ENCODE assay signal across 22 mouse cellular contexts in the genomic region with DNA sequence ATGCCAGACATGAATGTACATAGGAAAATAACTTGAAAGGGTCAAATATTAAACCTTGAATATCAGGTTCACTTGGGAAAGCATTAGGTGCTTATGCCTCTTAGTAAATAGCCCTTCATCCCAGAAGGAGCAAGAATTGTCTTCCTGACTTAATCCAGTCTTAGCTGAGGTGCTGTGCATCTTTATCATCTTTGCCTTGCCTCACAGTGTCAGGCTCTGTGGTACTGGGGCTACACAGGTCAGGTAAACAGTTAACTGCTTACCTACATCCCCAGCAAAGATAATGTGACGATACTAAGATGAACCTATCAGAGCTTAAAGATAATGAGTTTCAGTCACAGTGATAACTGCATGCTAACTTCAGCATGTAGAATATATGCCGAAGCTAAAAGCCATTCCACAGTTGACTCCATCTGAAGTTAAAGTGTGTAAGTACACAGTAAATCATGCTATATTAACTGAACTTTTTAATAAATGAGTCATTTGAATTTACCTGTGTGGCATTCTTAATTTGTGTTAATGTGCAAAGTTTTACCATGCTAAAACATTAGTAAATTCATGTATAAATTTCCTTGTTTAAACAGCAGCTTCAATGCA. TPM values are rescaled to one million over a fixed set of nuclear protein-coding genes. Genes with fewer than 3 reads are reported as not detected.
DNase-seq lines count a peak whose midpoint lies in the region; ATAC-seq and TF ChIP-seq lines count a peak whose summit lies in the region.
"Had no signal": no experiment of that assay in that cellular context is flagged by ENCODE, and none has a peak within 500 bp of the region (broad histone marks: within the 10 kb centered on the region; RNA-seq: fewer than 3 reads in every experiment).

No protein-coding gene starts in this region.

- H3K4me1 ChIP-seq in liver, embryonic 12.5 days: peaks cover 3% of the 10 kb centered on the region; the same call in 1 of the 2 replicates
- no peaks in the 10 kb centered on the region for H3K4me1 ChIP-seq in liver, embryonic 11.5 days (replicated peaks; ENCODE audit: control insufficient read depth, insufficient read depth, low read length)
- H3K4me1 ChIP-seq in hindbrain, embryonic 12.5 days: no peaks in the 10 kb centered on the region
- H3K4me1 ChIP-seq: embryonic facial prominence, embryonic 12.5 days; forebrain, embryonic 13.5 days; forebrain, embryonic 15.5 days had no signal

- no peak overlapping the region for H3K4me3 ChIP-seq in liver, embryonic 12.5 days
- no peak overlapping the region for H3K4me3 ChIP-seq in liver, embryonic 11.5 days (ENCODE audit: low read depth, low read length)
- no peak overlapping the region for H3K4me3 ChIP-seq in myocyte
- no peak overlapping the region for H3K4me3 ChIP-seq in hindbrain, embryonic 12.5 days
- H3K4me3 ChIP-seq: embryonic facial prominence, embryonic 12.5 days; forebrain, embryonic 13.5 days; forebrain, embryonic 15.5 days had no signal

- peaks cover 18% of the 10 kb centered on the region for H3K79me2 ChIP-seq in myocyte (ENCODE audit: control insufficient read depth, insufficient read depth)

- no peak overlapping the region for H3K4me2 ChIP-seq in liver, embryonic 12.5 days
- H3K4me2 ChIP-seq in liver, embryonic 11.5 days: no peak overlapping the region
- no peak overlapping the region for H3K4me2 ChIP-seq in myocyte (ENCODE audit: low read depth)
- H3K4me2 ChIP-seq in hindbrain, embryonic 12.5 days (replicated peaks): no peak overlapping the region
- H3K4me2 ChIP-seq: embryonic facial prominence, embryonic 12.5 days; forebrain, embryonic 13.5 days; forebrain, embryonic 15.5 days had no signal

- H3K9me3 ChIP-seq in liver, embryonic 12.5 days (replicated peaks): no peaks in the 10 kb centered on the region
- no peaks in the 10 kb centered on the region for H3K9me3 ChIP-seq in liver, embryonic 11.5 days (ENCODE audit: control insufficient read depth, low read length)
- H3K9me3 ChIP-seq in hindbrain, embryonic 12.5 days (replicated peaks): no peaks in the 10 kb centered on the region
- H3K9me3 ChIP-seq: embryonic facial prominence, embryonic 12.5 days; forebrain, embryonic 13.5 days; forebrain, embryonic 15.5 days had no signal

- TF ChIP-seq POLR2A in myocyte (IDR thresholded peaks at IDR 0.05; ENCODE audit: insufficient read length, low read depth): no peak

- peak; percentile 24 for DNase-seq in embryo, embryonic 9.5 days (ENCODE audit: extremely low spot score)
- no peak for DNase-seq in embryo, embryonic 10 days (ENCODE audit: low spot score)
- no peak for DNase-seq in liver, embryonic 11.5 days (ENCODE audit: low spot score)
- DNase-seq: adrenal gland, postnatal 10 days; adrenal gland, postnatal 25 days; B cell, adult 2 months; cerebellum, adult 11 months; cerebellum, adult 18-20 months; cerebellum, adult 8-10 months; cerebellum, adult 9-11 months; cerebellum, postnatal 14 days; cerebellum, postnatal 36 days; forebrain, postnatal 0 days had no signal

- H3K27ac ChIP-seq in liver, embryonic 12.5 days: no peak overlapping the region
- no peak overlapping the region for H3K27ac ChIP-seq in liver, embryonic 11.5 days (ENCODE audit: low read depth, low read length)
- no peak overlapping the region for H3K27ac ChIP-seq in hindbrain, embryonic 12.5 days
- H3K27ac ChIP-seq: embryonic facial prominence, embryonic 12.5 days; forebrain, embryonic 13.5 days; forebrain, embryonic 15.5 days had no signal

- no peak overlapping the region for H3ac ChIP-seq in myocyte (ENCODE audit: control insufficient read depth, insufficient read length)

- no peaks in the 10 kb centered on the region for H3K27me3 ChIP-seq in liver, embryonic 12.5 days (replicated peaks)
- no peaks in the 10 kb centered on the region for H3K27me3 ChIP-seq in liver, embryonic 11.5 days (replicated peaks; ENCODE audit: control insufficient read depth, insufficient read depth, low read length)
- H3K27me3 ChIP-seq in myocyte (ENCODE audit: control insufficient read depth, insufficient read depth, insufficient read length): no peaks in the 10 kb centered on the region
- H3K27me3 ChIP-seq in hindbrain, embryonic 12.5 days: no peaks in the 10 kb centered on the region
- H3K27me3 ChIP-seq: embryonic facial prominence, embryonic 12.5 days; forebrain, embryonic 13.5 days; forebrain, embryonic 15.5 days; Patski had no signal

- H3K36me3 ChIP-seq in liver, embryonic 12.5 days: peaks cover 67% of the 10 kb centered on the region
- peaks cover 36% of the 10 kb centered on the region for H3K36me3 ChIP-seq in liver, embryonic 11.5 days (ENCODE audit: control insufficient read depth, insufficient read depth, low read length)
- H3K36me3 ChIP-seq in myocyte (ENCODE audit: control insufficient read depth, insufficient read depth): peaks cover 66% of the 10 kb centered on the region
- peaks cover 63% of the 10 kb centered on the region for H3K36me3 ChIP-seq in hindbrain, embryonic 12.5 days

- 64% methylated on average over 2 of the region's 2 CpGs for WGBS in liver, embryonic 12.5 days (ENCODE audit: insufficient replicate concordance)
- 69% methylated on average over 2 of the region's 2 CpGs for WGBS in liver, embryonic 11.5 days
- WGBS in hindbrain, embryonic 12.5 days: 90% methylated on average over 2 of the region's 2 CpGs

- peak; percentile 38 for ATAC-seq in liver, embryonic 12.5 days
- no peak for ATAC-seq in liver, embryonic 11.5 days (replicated peaks; ENCODE audit: low FRiP score)
- ATAC-seq in hindbrain, embryonic 12.5 days (ENCODE audit: low FRiP score): no peak
- ATAC-seq: activated CD4-positive, CD25-positive, alpha-beta regulatory T cell, adult 4 months; CD4-positive, CD25-positive, alpha-beta regulatory T cell, adult 4 months; forebrain, embryonic 13.5 days; forebrain, embryonic 15.5 days; forebrain, postnatal 0 days; Patski had no signal

- no peak overlapping the region for H3K9ac ChIP-seq in liver, embryonic 12.5 days
- no peak overlapping the region for H3K9ac ChIP-seq in liver, embryonic 11.5 days (ENCODE audit: low read depth, low read length)
- H3K9ac ChIP-seq in hindbrain, embryonic 12.5 days: no peak overlapping the region
- H3K9ac ChIP-seq: embryonic facial prominence, embryonic 12.5 days; forebrain, embryonic 13.5 days; forebrain, embryonic 15.5 days; forebrain, postnatal 0 days had no signal

TF ChIP-seq in myocyte, 11 proteins besides CTCF, POLR2A, EP300 and RAD21:
- no peak for TF ChIP-seq MYOG (IDR thresholded peaks at IDR 0.05; ENCODE audit: control insufficient read depth in 1 of 3, insufficient read depth in 1 of 3, insufficient read length in 2 of 3, low read depth in 2 of 3)
- TF ChIP-seq TCF12 (IDR thresholded peaks at IDR 0.05; ENCODE audit: insufficient read depth, poor library complexity, severe bottlenecking): no peak
- no peak for TF ChIP-seq USF1 (IDR thresholded peaks at IDR 0.05; ENCODE audit: low read depth)
- TF ChIP-seq POLR2AphosphoS2 (IDR thresholded peaks at IDR 0.05; ENCODE audit: insufficient read length, low read depth): peak; percentile 69
- no peak for TF ChIP-seq TCF3 (IDR thresholded peaks at IDR 0.05; ENCODE audit: insufficient read length, low read depth)

RNA-seq across cellular contexts. Expression of gene Rpl5, which starts 8.3 kb away (rescaled TPM):
- 58.8 and 59.6 TPM in 2 replicates for polyA plus RNA-seq in liver, embryonic 12.5 days (2016; fragmentation: Nextera tagmentation; extraction: Ambion mirVana)
- 102 and 105 TPM in 2 replicates for polyA plus RNA-seq in liver, embryonic 11.5 days (2014; fragmentation: Nextera tagmentation; extraction: Ambion mirVana)
- polyA plus RNA-seq in myocyte (2012; fragmentation: generic; extraction: Trizol): 207 TPM
- polyA plus RNA-seq in hindbrain, embryonic 12.5 days (2016; fragmentation: Nextera tagmentation; extraction: Ambion mirVana): 59.8 and 66.8 TPM in 2 replicates

RNA-seq across cellular contexts. Expression of gene Evi5, which starts 33.7 kb away (rescaled TPM):
- 56.5 and 58.5 TPM in 2 replicates for polyA plus RNA-seq in liver, embryonic 12.5 days (2016; fragmentation: Nextera tagmentation; extraction: Ambion mirVana)
- 42.3 and 48.3 TPM in 2 replicates for polyA plus RNA-seq in liver, embryonic 11.5 days (2014; fragmentation: Nextera tagmentation; extraction: Ambion mirVana)
- polyA plus RNA-seq in myocyte (2012; fragmentation: generic; extraction: Trizol): 8.4 TPM
- polyA plus RNA-seq in hindbrain, embryonic 12.5 days (2016; fragmentation: Nextera tagmentation; extraction: Ambion mirVana): 62.3 and 63.6 TPM in 2 replicates
